Mouse (Mus musculus): ENCODE measurements around the gene Flii.
A peak's percentile ranks its signal among the peaks of the same experiment; 100 is the strongest.

Gene Flii

DNA sequence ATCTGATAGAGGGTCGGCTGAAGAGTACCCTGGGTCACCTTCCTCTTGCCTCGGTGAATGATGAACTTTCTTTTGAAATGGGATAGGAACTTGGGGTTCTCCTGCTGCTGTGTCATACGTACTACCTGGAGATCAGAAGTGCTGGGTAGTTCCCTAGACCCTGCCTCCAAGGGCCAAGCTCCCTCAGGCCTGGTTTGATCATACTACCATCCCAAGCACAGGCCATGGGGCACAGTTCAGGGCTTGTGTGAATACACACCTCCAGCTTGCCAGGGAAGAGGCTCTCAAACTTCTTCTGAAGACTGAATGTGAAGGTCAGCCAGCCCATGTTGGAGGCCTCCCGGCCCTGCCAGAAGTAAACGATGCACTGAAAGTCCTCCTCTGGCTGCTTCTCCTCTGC is 11.2 kb downstream of the Flii start:
- DNase-seq (ENCODE audit: extremely low spot score), result no peak

DNA sequence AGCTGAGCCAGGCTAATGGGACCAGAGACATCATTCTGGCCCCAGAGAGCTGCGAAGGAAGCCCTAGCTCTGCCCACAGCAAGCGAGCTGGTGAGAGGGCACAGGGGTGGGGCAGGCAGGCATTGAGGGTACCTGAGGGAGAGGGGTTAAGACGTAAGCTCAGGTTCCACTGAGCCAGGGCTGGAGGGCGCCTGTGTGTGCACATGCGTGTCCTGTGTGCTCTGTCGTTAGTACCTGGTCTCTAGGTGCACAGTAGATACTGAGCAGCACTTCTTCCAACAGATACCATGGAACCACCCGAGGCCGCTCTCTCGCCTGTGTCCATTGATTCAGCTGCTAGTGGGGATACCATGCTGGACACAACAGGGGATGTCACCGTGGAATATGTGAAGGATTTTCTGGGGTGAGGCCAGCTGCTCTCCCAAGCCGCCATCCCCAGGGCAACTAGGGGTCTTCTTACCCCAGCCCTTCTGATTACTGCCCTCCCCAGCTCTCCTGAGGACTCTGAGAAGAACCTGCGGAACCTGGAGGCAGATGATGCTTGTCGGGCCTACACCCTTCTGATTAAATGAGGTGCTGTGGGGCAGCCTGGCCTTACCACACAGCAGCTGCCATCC is 14.3 kb downstream of the Flii start:
- DNase-seq (ENCODE audit: extremely low spot score), result no peak

GRCm38 (mm10) chr11:60712040-60712439 is 15.0 kb downstream of the Flii start:
- DNase-seq (ENCODE audit: extremely low spot score), result no peak

DNA sequence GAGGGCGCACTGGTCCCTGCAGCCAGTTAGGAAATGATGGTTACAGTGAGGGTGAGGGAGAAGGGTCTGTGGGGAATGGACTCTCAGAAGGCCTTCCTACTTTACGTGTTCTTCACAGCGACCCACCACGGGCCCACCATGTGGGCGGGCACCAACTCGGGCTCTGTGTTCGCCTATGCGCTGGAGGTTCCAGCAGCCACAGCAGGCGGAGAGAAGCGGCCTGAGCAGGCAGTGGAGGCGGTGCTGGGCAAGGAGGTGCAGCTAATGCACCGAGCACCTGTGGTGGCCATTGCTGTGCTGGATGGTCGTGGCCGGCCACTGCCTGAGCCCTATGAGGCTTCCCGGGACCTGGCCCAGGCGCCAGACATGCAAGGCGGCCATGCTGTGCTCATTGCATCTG is 15.8 kb downstream of the Flii start:
- no peak for DNase-seq (ENCODE audit: extremely low spot score)

DNA sequence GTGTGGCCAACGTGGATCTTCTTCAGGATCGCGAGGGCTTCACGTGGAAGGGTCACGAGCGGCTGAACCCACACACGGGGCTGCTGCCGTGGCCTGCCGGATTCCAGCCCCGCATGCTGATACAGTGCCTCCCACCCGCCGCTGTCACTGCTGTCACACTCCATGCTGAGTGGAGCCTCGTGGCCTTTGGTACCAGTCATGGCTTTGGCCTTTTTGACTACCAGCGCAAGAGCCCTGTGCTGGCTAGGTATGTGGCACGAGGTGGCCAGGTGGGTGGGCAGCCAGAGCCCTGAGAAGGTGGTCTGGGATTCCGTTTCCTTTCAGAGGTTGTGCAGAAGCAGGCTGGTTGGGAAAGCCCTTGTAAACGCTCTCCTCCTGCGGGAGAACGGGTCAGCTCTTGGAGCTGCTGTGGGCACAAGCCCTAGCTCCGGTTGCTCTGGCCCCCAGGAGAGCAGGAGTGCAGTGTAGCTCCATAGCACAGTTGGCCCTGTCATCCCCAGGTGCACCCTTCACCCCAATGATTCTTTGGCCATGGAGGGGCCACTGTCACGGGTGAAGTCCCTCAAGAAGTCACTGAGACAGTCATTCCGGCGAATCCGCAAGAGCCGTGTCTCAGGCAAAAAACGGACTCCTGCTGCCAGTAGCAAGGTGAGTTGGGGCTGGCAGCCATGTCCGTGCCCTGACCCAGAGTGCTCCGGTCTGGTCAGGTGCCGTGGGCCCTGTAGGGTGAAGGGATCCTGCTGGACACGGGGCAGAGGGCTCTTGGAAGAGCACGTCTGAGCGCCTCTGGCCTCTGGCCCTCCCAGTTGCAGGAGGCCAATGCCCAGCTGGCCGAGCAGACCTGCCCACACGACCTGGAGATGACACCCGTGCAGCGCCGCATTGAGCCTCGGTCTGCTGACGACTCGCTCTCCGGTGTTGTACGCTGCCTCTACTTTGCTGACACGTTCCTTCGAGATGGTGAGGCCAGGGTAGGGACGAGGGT is 17.3 kb downstream of the Flii start:
- no peak for DNase-seq (ENCODE audit: extremely low spot score)

GRCm38 (mm10) chr11:60708631-60709030 is 18.4 kb downstream of the Flii start:
- DNase-seq (ENCODE audit: extremely low spot score), result no peak

GRCm38 (mm10) chr11:60707672-60708071 is 19.4 kb downstream of the Flii start:
- no peak for DNase-seq (ENCODE audit: extremely low spot score)

- no peak for DNase-seq (ENCODE audit: extremely low spot score)
Measured at GRCm38 (mm10) chr11:60706696-60707480, 20.2 kb downstream of the Flii start.

GRCm38 (mm10) chr11:60706076-60706475 is 21.0 kb downstream of the Flii start:
- no peak for DNase-seq (ENCODE audit: extremely low spot score)

- no peak for DNase-seq (ENCODE audit: extremely low spot score)
Measured at GRCm38 (mm10) chr11:60705255-60705654, 21.8 kb downstream of the Flii start.

- DNase-seq (ENCODE audit: extremely low spot score), result no peak
Measured at GRCm38 (mm10) chr11:60704023-60704880, 22.8 kb downstream of the Flii start.

DNA sequence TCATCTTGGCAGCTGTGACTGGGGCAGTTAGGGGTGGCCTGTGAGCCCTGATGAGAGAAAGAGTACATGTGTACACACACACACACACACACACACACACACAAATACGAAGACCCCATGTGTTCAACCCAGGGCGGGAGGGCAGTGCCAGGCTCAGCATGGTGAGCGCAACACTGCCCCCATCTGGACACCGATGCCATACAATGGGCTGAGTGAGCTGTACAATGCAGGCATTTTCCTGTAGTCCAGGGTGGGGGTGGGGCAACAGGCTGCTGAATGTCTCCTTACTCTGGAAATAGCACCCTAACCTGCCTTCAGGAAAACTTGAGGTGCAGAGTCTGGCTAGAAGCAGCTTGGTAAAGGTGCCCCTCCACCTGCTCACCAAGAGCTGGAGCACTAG is 23.9 kb downstream of the Flii start:
- peak; percentile 69 for DNase-seq (ENCODE audit: extremely low spot score)

DNA sequence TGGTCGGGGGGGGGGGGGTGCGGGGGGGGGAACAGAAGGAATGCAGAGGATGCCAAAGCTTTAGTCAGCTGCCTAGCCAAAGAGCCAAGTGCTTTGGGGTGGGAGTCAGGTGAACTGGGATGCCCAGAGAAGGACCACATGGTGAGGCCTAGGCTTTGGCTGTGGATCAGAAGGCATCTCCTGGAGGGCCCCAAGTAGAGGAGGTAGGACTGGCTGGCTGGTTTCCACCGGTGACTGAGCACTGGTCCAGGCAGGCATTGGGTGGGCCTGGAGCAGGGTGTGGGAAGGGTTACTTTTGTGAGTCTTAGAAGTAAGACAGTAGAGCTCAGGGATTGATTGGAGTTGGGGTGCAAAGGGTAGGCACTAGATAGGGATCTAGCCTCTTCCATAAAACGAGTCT is 25.5 kb downstream of the Flii start:
- no peak for DNase-seq (ENCODE audit: extremely low spot score)

DNA sequence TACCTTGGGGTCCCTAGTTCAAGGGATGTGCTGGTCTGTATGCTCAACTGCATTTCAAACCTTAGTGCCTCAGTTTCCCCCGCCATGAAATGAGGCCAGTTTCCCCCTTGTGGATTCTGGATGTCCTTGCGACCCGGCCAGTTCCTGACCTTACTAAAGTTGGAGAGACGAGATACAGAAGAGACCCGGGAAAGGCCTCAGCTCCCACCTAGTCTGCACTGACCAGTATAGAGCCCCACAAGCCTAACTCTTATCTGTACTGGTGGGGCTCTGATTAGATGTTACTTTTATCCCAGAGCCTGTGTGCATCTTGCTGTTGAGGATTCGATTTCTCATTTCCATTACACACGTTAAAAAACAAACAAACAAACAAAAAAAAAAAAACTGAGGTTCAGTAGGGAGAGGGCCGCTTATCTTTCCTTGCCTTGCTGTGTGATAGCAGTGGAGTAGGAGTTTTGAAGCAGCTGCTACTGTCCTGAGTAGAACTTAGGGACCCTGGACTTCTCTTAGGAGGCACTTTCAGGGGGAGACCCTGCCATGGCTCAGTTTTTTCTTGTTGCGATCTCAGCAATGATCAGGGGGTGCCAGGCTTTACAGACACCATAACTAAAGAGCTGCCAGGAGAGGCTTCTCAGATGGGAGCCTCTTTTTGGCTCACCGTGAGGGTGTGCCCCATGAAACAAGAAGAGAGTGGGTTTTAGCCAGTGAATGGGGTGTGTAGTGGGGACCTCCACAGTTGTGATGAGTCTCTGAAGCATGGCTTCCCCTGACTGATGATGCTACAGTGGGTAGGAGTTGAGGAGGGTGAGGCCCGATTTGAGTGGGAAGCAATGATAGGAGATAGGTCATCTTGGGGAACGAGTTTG is 26.5 kb downstream of the Flii start:
- no peak for DNase-seq (ENCODE audit: extremely low spot score)

DNA sequence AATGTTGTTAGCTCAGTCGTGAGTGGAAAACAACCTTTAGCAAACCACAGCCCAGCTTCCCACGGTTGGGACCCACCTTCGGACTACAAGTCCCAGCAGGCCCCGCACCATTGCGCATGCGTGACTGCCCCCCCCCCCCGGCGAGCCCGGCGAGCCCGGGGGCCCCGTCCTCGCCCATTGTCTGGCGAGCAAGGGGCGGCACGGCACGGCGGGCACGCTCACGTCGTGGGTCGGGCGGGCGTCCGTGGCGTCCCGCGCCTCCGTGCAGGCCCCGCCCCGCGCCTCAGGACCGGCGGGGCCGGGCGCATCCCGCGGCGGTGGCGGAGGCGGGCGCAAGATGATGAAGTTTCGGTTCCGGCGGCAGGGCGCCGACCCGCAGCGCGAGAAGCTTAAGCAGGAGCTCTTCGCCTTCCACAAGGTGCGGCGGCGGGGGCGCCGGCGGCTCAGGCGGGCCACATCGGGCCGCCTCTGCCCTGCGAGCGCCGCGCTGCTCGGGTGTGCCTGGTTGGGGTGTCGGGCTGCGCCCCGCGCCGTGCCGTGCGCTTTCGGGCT is 27.5 kb downstream of the Flii start, which contains the start of gene Llgl1:
Gene Llgl1, plus strand, starts transcription at position 200 of the 552 bp plus-strand sequence.
- DNase-seq (ENCODE audit: extremely low spot score), result peak; percentile 99

DNA sequence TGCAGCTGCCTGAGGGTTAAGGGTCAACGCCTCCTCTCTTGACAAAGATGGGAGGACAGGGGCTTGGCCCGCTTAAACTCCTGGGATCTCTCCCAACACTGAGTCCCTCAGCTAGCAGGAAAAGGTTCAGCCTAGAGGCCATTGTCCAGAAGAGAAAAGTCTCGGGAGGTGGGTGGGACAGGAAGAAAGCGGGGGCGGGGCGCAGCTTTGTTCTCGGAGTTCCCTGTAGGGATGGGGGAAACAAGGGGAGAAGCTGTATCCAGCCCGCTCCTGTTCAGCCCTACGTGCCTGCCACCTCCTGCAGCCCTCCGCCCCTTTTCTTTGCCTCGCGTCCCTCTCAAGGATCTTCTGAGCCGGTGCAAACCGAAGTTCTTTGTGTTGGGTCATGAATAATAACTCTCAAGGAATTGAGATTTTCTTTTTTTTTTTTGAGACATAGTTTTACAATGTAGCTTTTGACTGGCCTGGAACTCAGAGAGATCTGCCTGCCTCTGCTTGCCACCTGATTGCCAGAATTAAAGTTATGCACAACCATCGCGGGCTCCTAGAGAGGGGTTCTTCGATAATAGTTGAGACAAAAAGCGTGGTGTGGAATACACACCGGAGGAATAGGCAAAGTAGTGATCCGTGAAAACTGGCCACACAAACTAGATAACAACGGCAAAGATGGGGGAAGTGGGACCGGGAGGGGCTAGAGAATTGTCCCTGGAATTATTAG is 28.1 kb downstream of the Flii start:
- peak; percentile 89 for DNase-seq (ENCODE audit: extremely low spot score)

- no peak for DNase-seq (ENCODE audit: extremely low spot score)
Measured at GRCm38 (mm10) chr11:60697561-60697960, 29.5 kb downstream of the Flii start.

DNA sequence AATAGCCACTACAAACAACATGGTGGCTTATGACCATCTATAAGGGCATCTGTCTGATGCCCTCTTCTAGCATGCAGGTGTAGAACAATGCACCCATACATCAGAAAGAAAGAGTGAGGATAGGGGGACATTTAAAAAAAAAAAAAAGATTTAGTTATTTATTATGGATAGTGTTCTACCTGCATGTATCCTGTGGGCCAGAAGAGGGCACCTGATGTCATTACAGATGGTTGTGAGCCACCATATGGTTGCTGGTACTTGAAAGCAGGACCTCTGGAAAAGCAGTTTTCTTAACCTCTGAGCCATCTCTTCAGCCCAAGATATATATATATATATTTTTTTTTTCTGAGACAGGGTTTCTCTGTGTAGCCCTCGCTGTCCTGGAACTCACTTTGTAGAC is 30.9 kb downstream of the Flii start:
- no peak for DNase-seq (ENCODE audit: extremely low spot score)
